Mouse (Mus musculus): Measurements from ENCODE around the gene Nploc4.

GRCm38 (mm10) chr11:120366443-120367027 lies 71.0 kb downstream of the Nploc4 start:
- TF ChIP-seq CTCF (IDR thresholded peaks at IDR 0.05; ENCODE audit: control insufficient read depth, insufficient read depth, insufficient read length) (no peak), FOSL1 (IDR thresholded peaks at IDR 0.05; ENCODE audit: insufficient read depth, low read length, poor library complexity, severe bottlenecking) (no peak), MAX (IDR thresholded peaks at IDR 0.05) (no peak), CEBPB (IDR thresholded peaks at IDR 0.05; ENCODE audit: low read depth) (no peak), MYOD1 (IDR thresholded peaks at IDR 0.05; ENCODE audit: control insufficient read depth, insufficient read length, low read depth) (peak; percentile 63)

Data from C2C12 (cell line).